Mouse (Mus musculus): ENCODE results near the gene Galntl5.
"Not testable (repeated sequence)": the region's sequence is repeated elsewhere in the genome, so short reads cannot be mapped to it uniquely, and the experiment has no call there.

Galntl5 gene

DNA sequence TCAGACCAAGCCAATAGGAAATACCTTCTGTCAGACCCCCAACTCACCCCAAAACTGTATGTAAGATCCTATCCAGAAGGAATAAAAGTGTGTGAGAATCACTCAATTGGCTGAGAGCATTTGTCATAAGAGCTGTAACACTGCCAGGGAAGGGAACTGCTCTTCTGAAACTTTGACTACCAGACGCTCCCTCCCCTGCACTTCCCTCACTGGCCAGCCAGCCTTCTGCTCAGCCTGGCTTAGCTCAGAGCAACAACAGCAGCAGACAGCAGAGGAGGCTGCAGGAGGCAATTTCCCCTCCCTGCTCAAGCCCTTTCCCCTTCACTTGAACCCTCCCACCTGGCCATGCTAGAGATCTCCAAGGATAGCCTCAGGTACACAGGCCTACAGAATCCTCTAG lies 30.6 kb downstream of the Galntl5 start:
- no peak for DNase-seq (ENCODE audit: low spot score)

GRCm38 (mm10) chr5:25213216-25213615 lies 32.0 kb downstream of the Galntl5 start:
- not testable (repeated sequence) for DNase-seq (ENCODE audit: low spot score)

- DNase-seq (ENCODE audit: low spot score) = no peak
Measured at GRCm38 (mm10) chr5:25215006-25215405, 33.7 kb downstream of the Galntl5 start.

DNA sequence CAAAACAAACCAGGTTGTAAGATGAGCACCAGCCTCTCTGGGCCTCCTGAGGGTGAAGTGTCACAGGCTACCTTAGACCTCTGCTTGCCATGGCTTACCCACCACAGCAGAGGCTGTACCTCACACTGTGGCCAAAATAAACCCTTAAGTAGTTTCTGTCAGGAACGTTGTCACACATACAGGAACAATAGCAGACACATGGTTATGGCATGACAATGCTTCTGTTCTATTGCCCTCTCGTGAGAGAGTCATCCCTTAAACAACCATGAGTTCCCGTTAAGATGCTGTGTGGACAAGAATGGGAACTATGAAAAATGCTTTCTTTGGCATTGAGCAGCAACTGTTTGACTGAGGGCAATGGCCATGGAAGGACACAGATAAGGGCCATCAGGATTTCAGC lies 40.3 kb downstream of the Galntl5 start, which contains the start of gene Galnt11:
Gene Galnt11 (plus strand): TSS at position 301 of the 400 bp plus-strand sequence.
- DNase-seq (ENCODE audit: low spot score) = no peak

GRCm38 (mm10) chr5:25222752-25223702 lies 41.8 kb downstream of the Galntl5 start, which contains the start of gene E130116L18Rik:
Gene E130116L18Rik, minus strand, starts transcription at chr5:25223153.
- DNase-seq (ENCODE audit: low spot score) = peak; percentile 87

DNA sequence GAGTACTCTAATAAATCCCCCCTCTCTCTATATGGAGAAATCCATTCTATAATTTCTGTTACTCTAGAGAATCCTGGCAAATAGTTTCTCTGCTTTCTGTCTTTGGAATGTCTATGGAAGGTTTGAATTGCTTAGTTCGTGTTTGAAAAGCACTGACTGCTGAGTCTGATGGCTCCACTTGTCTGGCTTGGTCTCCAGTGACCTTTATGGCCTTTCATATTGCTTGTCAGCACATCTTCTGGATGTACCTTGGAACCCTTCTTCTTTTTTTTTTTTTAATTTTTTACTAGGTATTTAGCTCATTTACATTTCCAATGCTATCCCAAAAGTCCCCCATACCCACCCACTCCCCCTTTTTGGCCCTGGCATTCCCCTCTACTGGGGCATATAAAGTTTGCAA lies 43.1 kb downstream of the Galntl5 start:
- not testable (repeated sequence) for DNase-seq (ENCODE audit: low spot score)

DNA sequence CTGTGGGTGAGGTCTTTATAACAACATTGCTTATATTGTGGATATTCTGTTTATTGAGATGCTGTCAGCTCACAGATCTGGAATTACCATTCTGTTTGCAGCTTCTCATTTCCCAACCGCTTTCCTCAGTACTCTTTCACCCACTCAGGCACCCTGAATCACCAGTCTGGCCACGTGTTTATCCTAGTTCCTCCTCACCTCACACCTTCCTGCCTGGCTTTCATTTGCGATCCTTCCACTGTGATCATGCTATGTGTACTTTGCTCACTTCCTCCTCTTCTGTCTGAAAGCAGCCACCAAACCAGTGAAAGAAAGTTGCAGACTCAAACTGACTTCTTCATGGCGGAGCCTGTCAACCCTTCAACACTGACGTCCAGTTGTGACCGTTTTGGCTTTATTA lies 61.8 kb downstream of the Galntl5 start:
- DNase-seq (ENCODE audit: low spot score) = no peak

- no peak for DNase-seq (ENCODE audit: low spot score)
Measured at GRCm38 (mm10) chr5:25245806-25246472, 64.7 kb downstream of the Galntl5 start.

- no peak for DNase-seq (ENCODE audit: low spot score)
Measured at GRCm38 (mm10) chr5:25246473-25246865, 65.2 kb downstream of the Galntl5 start.

- DNase-seq (ENCODE audit: low spot score) = no peak
Measured at GRCm38 (mm10) chr5:25247036-25247435, 65.8 kb downstream of the Galntl5 start.

- no peak for DNase-seq (ENCODE audit: low spot score)
Measured at GRCm38 (mm10) chr5:25252423-25252822, 71.2 kb downstream of the Galntl5 start.

DNA sequence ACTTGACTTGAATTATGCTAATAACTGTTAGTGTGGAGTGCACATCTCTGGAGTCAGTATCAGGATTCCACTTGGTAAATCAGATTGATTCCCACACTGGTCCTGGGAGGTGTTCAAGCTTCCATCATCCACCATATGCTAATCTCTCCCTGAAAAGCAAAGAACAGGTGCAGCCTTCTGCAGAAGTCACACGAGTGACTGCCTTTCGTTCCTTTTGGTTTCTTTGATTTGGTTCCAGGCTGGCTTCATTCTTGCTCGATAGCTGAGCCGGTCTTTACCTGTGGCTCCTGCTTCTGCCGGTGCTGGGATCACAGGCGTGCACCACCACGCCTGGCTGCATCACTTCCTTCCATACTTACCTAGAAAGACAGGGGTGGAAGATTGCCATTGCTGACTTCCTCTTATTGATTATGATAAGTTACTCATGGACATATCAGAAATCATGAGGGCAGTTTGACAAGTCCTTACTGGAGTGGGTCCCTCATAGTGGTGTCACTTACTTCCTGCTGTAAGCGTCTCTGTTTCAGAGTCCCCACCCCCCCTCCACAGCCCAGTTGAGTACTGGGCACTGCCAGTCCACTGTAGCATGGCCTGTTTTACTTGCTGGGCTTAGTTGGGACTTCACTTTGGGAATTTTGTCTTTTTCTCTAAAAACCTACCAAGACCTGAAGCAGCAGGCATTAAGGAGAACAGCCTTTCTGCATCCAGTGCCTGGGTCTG lies 71.7 kb downstream of the Galntl5 start:
- DNase-seq (ENCODE audit: low spot score) = no peak

- DNase-seq (ENCODE audit: low spot score) = no peak
Measured at GRCm38 (mm10) chr5:25254491-25254890, 73.2 kb downstream of the Galntl5 start.

- no peak for DNase-seq (ENCODE audit: low spot score)
Measured at GRCm38 (mm10) chr5:25256686-25257085, 75.4 kb downstream of the Galntl5 start.

GRCm38 (mm10) chr5:25261452-25261851 lies 80.2 kb downstream of the Galntl5 start:
- no peak for DNase-seq (ENCODE audit: low spot score)

GRCm38 (mm10) chr5:25262266-25262665 lies 81.0 kb downstream of the Galntl5 start:
- DNase-seq (ENCODE audit: low spot score) = no peak

DNA sequence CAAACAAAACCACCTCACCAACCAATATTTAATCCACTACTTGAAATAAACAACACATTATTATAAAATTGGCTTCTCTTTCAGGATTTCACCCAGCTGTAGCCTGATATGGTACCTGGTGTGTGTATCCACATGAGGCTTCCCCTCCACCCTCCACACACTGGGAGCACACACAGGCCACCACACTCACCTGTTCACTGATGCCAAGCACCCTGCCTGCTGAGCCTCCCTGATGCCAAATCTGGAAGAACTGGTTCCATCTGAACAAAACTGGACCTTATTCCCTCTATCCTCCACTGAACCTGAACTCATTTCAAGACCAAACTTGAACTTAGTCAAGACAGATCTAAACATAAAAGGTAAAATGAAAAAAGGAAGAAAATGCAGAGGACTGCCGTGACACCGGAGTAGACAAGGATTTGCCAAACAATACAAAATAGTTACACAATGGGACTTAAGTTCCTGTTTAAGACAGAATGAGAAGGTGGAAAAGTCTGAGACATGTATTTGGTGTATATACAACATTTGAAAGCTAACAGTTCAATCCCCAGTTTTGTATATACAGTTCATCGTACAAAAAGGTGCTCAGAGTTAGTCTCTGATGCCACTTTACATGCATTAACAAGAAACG lies 87.1 kb downstream of the Galntl5 start:
- no peak for DNase-seq (ENCODE audit: low spot score)
